Mouse (Mus musculus): Measurements from ENCODE around the gene Lexm.

Lexm gene

DNA sequence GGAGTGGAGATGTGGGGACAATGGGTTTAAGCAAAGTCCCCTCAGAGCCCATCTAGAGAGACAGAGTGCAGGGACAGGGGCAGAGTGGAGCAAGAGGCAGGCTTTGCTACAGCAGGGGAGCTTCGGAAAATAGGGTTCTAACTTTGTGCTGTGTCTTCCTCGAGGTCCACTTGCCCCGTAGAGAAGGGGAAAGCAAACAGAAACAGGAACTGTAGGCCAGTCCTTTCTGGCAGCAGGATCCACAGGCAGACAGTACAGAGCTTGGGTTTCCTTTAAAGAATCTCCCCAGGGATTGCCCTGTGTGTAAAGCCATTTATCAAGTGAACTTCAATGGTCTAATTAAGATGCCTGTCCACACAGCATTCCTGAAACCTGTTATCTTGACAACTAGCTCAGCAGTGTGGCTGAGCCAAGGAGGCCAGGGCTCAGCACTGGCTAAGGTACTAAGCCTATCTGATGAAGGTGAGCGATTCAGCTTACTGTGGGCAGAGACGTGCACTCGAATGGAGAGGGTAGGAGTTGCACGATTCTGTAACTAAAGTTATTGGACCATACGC, 71.1 kb downstream of the Lexm start:
- no peak for DNase-seq (ENCODE audit: low spot score in 2 of 2)

DNA sequence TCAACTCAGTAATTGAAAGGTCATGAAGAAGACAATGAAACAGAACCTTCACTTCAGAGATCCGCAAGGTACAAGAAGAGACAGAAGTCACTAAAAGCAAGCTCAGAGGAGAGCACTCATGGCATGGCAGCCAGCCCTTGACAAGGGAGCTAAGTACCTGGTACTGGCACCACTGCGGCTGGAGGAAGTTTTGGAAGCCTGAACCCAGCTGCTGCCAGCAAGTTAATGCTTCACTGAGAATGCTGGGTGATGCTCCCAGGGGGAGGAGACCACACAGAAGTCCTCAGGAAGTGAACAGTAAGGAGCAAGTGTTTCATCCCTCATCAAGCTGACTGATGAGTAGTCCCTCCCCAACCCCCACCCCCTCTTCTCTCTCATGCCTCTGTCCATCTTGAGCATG, 74.8 kb downstream of the Lexm start:
- no peak for DNase-seq (ENCODE audit: low spot score in 2 of 2)

DNA sequence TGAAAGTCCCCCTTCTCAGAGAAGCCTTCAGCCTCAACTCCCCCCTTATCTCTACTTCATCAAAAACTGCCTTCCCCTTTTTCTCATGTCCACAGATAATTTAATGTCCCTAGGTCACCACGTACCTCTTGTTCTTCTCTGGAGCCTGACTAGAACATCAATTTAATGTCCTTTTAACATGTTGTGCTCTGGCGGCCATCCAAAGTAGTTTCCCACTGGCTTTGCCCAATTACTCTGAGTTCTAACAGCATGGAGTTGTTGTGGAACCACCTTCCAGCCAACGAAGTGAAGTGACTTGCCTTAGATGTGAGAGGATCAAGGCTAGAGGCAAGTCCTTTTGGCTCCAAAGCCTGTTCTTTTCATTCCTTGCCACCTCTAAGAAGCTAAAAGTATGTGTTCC, 75.5 kb downstream of the Lexm start:
- no peak for DNase-seq (ENCODE audit: low spot score in 2 of 2)

Measured in frontal cortex, postnatal 36 days (tissue).